Mouse (Mus musculus) midbrain, embryonic 10.5 days (tissue): ENCODE data around the gene Gxylt2. TPM values are rescaled to one million over a fixed set of nuclear protein-coding genes. Genes with fewer than 3 reads are reported as not detected.
A peak's percentile ranks its signal among the peaks of the same experiment; 100 is the strongest.

Experiments used
- DNase-seq: peaks from one replicate; pipeline ENCODE4 v3.0.0-alpha.2; 2017; ENCODE audit warnings: low spot score
- H3K27ac ChIP-seq: fragments of 300-500 bp; sonication (generic); replicated peaks from 2 replicates; pipeline ENCODE4 v1.5.1; 2016; ENCODE audit warnings: mild to moderate bottlenecking
- H3K27me3 ChIP-seq: fragments of 300-500 bp; sonication (generic); 2 replicates; pipeline ENCODE4 v1.6.1; 2016; ENCODE audit warnings: low read depth, mild to moderate bottlenecking; ENCODE audit not compliant: poor library complexity, severe bottlenecking
- H3K36me3 ChIP-seq: fragments of 300-500 bp; sonication (generic); 2 replicates; pipeline ENCODE4 v1.6.1; 2016; ENCODE audit warnings: mild to moderate bottlenecking, moderate library complexity
- H3K4me1 ChIP-seq: fragments of 300-500 bp; sonication (generic); 2 replicates; pipeline ENCODE4 v1.6.1; 2016
- H3K4me3 ChIP-seq: fragments of 300-500 bp; sonication (generic); 2 replicates; pipeline ENCODE4 v1.5.1; 2016; ENCODE audit warnings: mild to moderate bottlenecking, moderate library complexity
- H3K9me3 ChIP-seq: fragments of 300-500 bp; sonication (generic); replicated peaks from 2 replicates; pipeline ENCODE4 v1.6.1; 2016; ENCODE audit warnings: mild to moderate bottlenecking
- WGBS: fragments of 180-500 bp; shearing (Covaris S2); methylation state at CpG from one replicate; pipeline ENCODE4 v1.1.7; 2016; 5-methylcytosine and 5-hydroxymethylcytosine counted together
- polyA plus RNA-seq: library from polyadenylated mRNA; unstranded; fragments of >200 nt; fragmentation: Nextera tagmentation; extraction: Ambion mirVana; gene quantifications from 2 replicates; pipeline ENCODE4 v1.2.1, GENCODE M21; 2016

Gene Gxylt2
- polyA plus RNA-seq = 1.4 and 2.4 TPM in 2 replicates

DNA sequence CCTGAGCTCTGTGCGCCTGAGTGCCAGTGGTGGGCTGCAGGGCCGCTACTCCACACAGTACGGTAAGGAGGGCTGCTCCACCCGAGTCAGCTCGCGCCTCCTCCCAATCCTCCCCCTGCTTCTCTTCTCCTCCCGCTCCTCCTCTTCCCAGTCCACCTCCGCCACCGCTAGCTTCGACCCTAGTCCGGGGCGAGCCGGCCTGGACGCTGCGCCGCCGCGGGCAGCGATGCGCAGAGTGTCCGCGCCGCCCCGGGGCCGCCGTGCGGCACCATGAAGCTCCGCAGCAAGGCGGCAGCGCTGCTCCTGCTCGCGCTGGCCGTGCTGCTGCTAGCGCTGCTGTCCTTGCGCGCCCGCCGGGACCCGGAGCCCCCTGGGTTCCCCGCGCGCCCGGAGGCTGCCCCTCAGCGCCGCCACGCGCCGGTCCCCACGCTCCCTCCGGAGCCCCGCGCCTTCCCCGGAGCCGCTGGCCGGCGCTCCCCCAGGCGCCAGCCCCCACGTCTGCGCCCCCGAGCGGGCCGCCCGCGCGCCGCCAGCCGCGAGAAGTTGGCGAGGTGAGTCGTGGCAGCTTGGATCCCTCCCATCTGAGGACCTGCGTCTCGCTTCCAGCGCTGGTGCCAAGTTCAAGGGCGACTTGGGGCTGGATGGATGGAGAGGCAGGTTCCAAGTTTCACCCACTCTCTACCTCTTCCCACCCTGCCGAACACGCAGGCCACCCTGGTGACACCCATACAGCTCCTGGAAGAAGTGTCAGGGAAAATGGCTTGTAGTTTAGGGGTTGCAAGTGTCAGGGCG, at the start of gene Gxylt2:
TSS of gene Gxylt2 (plus strand) at position 161 of the 792 bp plus-strand sequence.
- DNase-seq = peak; percentile 78
- Histone ChIP-seq H3K27ac (peak within 1 kb of the TSS; percentile 83), H3K9me3 (no peaks in the 10 kb centered on the region), H3K27me3 (peaks cover 70% of the 10 kb centered on the region), H3K4me1 (peaks cover 31% of the 10 kb centered on the region), H3K4me3 (peak within 1 kb of the TSS; percentile 85), H3K36me3 (no peaks in the 10 kb centered on the region)
- under 1% methylated on average over 77 of the region's 77 CpGs for WGBS

DNA sequence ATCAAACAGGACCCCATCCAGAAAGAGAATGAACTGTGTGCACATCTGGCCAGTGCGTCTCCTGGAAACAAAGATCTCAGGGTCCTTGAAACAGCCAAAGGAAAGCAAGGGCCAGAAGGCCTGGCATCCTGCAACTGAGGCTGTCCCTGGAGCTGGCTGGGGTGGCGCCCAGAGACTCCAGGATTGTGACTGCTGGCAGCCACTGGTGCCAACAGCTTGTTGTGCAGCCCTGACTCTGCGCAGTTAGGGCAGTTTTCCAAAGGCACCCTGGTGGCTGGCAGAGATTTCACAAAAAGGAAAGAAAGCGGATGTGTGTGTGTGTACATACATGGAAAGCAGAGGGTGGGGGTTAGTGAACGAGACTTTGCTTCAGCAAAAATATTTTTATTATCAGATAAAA, 44.1 kb upstream of the Gxylt2 start:
- peaks cover 67% of the 10 kb centered on the region for H3K36me3 ChIP-seq
- no peak for DNase-seq

DNA sequence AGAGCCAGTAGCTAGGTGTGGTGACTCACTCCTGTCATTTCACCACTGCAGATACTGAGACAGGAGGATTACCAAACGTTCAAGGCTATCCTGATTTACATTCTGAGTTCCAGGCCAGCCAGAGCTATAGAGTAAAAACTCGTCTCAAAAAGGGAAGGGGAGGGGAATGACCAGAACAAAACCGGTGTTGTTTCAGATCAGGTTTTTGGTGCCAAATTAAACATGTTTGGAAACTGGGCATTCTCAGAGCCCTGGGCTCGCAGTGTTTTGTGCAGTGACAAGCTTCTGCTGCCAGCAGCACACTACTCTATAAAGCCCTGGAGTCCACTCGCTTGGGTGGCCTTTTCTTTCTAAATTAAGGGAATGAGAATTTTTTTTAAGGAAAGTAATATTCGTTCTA, 42.3 kb upstream of the Gxylt2 start:
- H3K36me3 ChIP-seq = peaks cover 76% of the 10 kb centered on the region
- WGBS = 78% methylated on average over 6 of the region's 6 CpGs
- H3K27ac ChIP-seq = no peak overlapping the region
- no peak for DNase-seq
- H3K4me1 ChIP-seq = peaks cover 4% of the 10 kb centered on the region
- no peaks in the 10 kb centered on the region for H3K27me3 ChIP-seq
- no peak overlapping the region for H3K4me3 ChIP-seq
- no peaks in the 10 kb centered on the region for H3K9me3 ChIP-seq

More for the DNA sequence above, 44.1 kb upstream of the Gxylt2 start:
- Histone ChIP-seq H3K9me3 (no peaks in the 10 kb centered on the region), H3K4me1 (peaks cover 4% of the 10 kb centered on the region), H3K27me3 (no peaks in the 10 kb centered on the region), H3K4me3 (no peak overlapping the region), H3K27ac (peak overlapping the region; percentile 7)
- WGBS = 81% methylated on average over 5 of the region's 5 CpGs

DNA sequence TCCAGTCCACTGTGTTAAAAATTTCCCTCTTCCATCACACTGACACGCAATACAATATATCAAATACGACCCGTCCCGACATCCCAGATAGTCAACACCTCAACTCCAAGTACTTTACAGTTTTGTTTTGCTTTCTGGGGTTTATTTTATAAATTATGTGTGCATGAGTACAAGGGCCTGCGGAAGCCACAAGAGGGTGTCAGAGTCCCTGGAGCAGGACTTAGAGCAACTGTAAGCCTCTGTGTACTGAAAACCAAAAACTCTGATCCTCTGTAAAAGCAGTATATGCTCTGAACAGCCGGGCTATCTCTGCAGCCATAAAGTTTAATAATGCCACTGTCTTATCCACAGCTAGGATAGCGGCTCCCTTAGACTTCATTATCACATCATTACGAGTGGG, 36.9 kb upstream of the Gxylt2 start:
- no peaks in the 10 kb centered on the region for H3K9me3 ChIP-seq
- DNase-seq = no peak
- H3K36me3 ChIP-seq = peaks cover 36% of the 10 kb centered on the region
- H3K4me1 ChIP-seq = peaks cover 21% of the 10 kb centered on the region
- H3K27me3 ChIP-seq = no peaks in the 10 kb centered on the region
- H3K27ac ChIP-seq = no peak overlapping the region
- 91% methylated on average over 8 of the region's 8 CpGs for WGBS
- no peak overlapping the region for H3K4me3 ChIP-seq

DNA sequence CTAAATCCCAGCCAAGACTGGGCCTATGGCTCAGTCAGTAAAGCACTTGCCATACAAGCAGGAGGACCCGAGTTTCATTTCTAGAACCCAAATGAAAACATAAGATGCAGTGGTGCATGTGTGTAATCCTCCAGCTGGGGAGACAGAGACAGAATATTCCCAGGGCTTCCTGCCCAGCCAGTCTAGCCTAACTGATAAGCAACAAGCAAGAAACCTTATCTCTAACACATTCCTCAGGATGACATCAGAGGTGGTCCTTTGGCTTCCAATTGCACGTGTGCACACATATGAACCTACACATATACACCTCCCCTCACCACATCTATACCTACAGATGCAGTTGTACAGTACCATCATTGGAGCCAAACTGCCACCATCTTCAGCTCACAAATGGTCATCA, 35.7 kb upstream of the Gxylt2 start:
- H3K9me3 ChIP-seq = no peaks in the 10 kb centered on the region
- H3K4me3 ChIP-seq = no peak overlapping the region
- 80% methylated on average over 2 of the region's 2 CpGs for WGBS
- no peak for DNase-seq
- H3K4me1 ChIP-seq = peaks cover 21% of the 10 kb centered on the region
- H3K36me3 ChIP-seq = peaks cover 24% of the 10 kb centered on the region
- H3K27ac ChIP-seq = no peak overlapping the region
- H3K27me3 ChIP-seq = no peaks in the 10 kb centered on the region

DNA sequence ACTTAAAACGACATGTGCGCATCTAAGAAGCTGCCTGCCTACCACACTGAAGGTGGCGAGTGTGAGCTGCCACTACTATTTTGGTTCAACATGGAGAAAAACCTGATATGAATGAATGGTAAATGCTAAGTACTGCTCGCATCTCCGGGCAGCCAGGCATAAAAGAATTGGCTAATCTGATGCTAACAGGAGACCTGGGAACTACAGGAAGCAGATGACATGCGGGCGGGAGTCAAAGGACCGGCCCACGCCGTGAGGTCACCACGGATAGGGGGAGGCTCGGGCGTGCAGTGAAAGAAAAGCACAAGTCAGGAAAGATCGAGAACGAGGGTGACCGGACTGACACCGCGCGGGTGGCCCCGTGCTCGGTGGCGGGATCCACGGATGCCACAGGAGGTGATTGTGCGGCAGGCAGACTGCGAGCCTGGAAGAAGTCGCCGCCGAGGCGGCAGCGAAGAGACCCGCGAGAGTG, 34.1 kb upstream of the Gxylt2 start:
- H3K4me3 ChIP-seq = peak overlapping the region; percentile 84
- no peaks in the 10 kb centered on the region for H3K9me3 ChIP-seq
- under 1% methylated on average over 32 of the region's 32 CpGs for WGBS
- peak overlapping the region; percentile 86 for H3K27ac ChIP-seq
- peak; percentile 50 for DNase-seq
- peaks cover 21% of the 10 kb centered on the region for H3K4me1 ChIP-seq
- 0 out of 2 replicates have a peak, but pooled peaks cover 9% of the 10 kb centered on the region for H3K36me3 ChIP-seq
- no peaks in the 10 kb centered on the region for H3K27me3 ChIP-seq

DNA sequence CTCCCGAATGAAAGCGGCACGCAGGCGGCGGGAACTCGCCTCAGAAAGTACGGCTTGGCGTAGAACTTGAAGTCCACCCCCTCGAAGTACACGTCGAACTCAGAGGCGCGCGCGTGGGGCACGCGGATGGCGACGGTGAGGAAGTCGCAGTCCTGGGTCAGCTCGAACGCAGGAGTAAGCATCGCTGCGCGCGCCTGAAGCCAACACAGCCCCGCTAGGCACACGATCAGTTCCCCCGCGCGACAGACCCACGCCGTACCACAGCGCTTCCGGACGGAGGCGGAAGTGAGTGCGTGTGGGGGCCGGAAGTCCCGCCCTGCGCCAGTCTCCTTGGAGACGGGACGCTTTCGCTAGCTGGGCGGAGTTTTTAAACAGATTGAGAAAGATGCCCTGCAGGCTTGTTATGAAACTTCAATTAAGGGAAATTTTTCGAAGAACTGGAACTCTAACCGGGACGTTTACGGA, 33.6 kb upstream of the Gxylt2 start, which contains the start of gene Shq1:
TSS of gene Shq1 (minus strand) at position 278 of the 465 bp plus-strand sequence.
- no peaks in the 10 kb centered on the region for H3K9me3 ChIP-seq
- peak within 1 kb of the TSS; percentile 86 for H3K27ac ChIP-seq
- H3K4me1 ChIP-seq = peaks cover 21% of the 10 kb centered on the region
- peak; percentile 83 for DNase-seq
- peak within 1 kb of the TSS; percentile 84 for H3K4me3 ChIP-seq
- H3K27me3 ChIP-seq = no peaks in the 10 kb centered on the region
- H3K36me3 ChIP-seq = 0 out of 2 replicates have a peak, but pooled peaks cover 7% of the 10 kb centered on the region
- under 1% methylated on average over 49 of the region's 49 CpGs for WGBS

DNA sequence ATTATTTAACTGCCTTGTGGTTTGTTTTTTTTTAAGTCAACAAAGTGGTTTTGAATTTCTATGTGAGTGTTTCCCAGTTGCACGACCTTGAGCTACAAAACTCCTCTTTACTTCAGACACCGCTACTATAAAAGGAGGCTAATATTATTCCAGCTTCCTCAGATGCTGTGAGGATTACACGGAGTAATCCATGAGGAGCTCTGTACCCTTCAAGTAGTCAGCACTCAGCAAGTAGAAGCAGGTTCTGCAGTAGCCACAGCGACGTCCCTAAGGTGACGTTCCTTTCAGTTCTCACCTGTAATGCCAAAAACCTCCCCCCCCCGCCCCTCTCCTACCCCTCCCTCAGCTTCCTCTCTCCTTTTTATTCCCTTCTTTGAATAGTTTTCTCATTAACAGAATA, 33.1 kb upstream of the Gxylt2 start:
- no peak overlapping the region for H3K27ac ChIP-seq
- 11% methylated on average over 7 of the region's 7 CpGs for WGBS
- no peaks in the 10 kb centered on the region for H3K9me3 ChIP-seq
- peaks cover 21% of the 10 kb centered on the region for H3K4me1 ChIP-seq
- no peak for DNase-seq
- peak overlapping the region; percentile 84 for H3K4me3 ChIP-seq
- 0 out of 2 replicates have a peak, but pooled peaks cover 5% of the 10 kb centered on the region for H3K36me3 ChIP-seq
- H3K27me3 ChIP-seq = no peaks in the 10 kb centered on the region

DNA sequence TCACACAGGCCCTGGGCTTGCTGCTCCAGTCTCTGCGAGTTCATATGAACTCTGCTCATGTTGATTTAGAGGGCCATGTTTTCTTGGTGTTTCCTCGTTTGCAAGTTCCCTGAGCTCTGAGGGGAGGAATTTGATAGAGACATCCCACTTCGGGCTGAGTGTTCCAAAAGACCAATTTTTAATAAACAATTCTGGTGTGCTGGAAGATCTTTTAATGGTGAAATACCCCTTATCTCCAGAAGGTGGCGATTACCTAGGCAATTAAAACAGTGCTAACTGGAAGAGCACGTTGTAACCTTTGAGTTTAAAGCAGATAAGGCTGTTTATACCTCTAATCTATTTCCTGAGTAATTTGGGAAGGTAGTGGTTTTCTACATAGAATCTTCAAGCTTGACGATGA, 29.6 kb upstream of the Gxylt2 start:
- DNase-seq = no peak
- H3K4me1 ChIP-seq = peaks cover 11% of the 10 kb centered on the region
- H3K36me3 ChIP-seq = no peaks in the 10 kb centered on the region
- 27% methylated on average over 6 of the region's 6 CpGs for WGBS
- H3K9me3 ChIP-seq = no peaks in the 10 kb centered on the region
- H3K4me3 ChIP-seq = no peak overlapping the region
- no peaks in the 10 kb centered on the region for H3K27me3 ChIP-seq
- H3K27ac ChIP-seq = no peak overlapping the region

DNA sequence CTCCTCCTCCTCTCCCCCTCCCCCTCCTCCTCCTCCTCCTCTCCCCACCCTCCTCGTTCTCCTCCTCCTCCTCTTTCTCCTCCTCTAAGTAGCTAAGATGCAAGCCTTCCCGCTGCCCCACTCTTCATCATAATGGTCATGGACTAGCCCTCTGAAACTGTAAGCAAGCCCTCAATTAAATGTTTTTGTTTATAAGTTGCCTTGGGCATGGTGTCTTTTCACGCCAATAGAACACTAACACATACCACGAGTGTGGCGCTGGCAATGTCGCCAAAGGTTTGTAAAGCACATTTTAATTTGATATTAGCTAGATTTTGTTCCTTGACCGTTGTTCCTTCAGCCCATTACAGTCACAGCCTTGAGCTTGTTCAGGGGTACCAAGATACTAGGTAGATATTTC, 28.1 kb upstream of the Gxylt2 start:
- no peaks in the 10 kb centered on the region for H3K36me3 ChIP-seq
- DNase-seq = no peak
- no peaks in the 10 kb centered on the region for H3K9me3 ChIP-seq
- H3K27me3 ChIP-seq = no peaks in the 10 kb centered on the region
- no peak overlapping the region for H3K27ac ChIP-seq
- peaks cover 2% of the 10 kb centered on the region for H3K4me1 ChIP-seq
- WGBS = 91% methylated on average over 6 of the region's 7 CpGs
- no peak overlapping the region for H3K4me3 ChIP-seq

DNA sequence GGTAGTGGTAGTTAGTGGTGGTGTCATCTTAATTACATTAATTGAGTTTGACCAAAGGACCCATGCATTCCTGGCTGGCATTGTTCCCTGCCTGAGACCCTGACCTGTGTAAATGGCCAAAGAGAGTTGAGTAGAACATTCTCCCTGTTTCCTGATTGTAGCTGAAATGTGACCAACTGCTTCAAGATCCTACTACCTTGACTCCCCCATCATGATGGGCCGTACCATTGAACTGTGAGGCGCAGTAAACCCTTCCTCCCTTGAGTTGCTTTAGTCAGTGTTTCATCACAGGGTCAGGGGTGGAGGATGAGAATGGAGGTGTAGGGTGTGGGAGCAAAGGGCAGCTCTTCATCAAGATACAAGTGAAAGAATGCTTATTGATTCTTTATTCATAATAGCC, 25.9 kb upstream of the Gxylt2 start:
- H3K9me3 ChIP-seq = no peaks in the 10 kb centered on the region
- H3K27me3 ChIP-seq = no peaks in the 10 kb centered on the region
- no peak overlapping the region for H3K4me3 ChIP-seq
- no peak overlapping the region for H3K27ac ChIP-seq
- 92% methylated on average over 2 of the region's 2 CpGs for WGBS
- no peak for DNase-seq
- H3K4me1 ChIP-seq = no peaks in the 10 kb centered on the region
- no peaks in the 10 kb centered on the region for H3K36me3 ChIP-seq

DNA sequence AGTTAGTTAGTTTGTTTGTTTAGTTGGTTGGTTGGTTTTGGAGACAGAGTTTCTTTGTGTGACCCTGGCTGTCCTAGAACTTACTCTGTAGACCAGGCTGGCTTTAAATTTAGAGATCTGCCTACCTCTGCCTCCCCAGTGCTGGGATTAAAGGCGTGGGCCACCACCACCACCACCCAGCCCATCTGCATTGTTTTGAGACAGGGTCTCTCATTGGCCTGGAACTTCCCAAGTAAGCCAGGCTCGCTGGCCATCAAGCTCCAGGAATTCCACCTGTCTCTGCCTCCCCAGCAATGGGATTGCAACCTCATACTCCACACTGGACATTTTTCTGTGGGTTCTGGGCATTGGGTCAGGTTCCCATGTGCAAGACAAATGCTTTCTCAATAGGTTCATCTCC, 18.2 kb upstream of the Gxylt2 start:
- Histone ChIP-seq H3K4me1 (no peaks in the 10 kb centered on the region), H3K9me3 (no peaks in the 10 kb centered on the region), H3K27ac (no peak overlapping the region), H3K36me3 (no peaks in the 10 kb centered on the region), H3K4me3 (no peak overlapping the region), H3K27me3 (no peaks in the 10 kb centered on the region)
- 71% methylated on average over 2 of the region's 2 CpGs for WGBS
- DNase-seq = no peak

DNA sequence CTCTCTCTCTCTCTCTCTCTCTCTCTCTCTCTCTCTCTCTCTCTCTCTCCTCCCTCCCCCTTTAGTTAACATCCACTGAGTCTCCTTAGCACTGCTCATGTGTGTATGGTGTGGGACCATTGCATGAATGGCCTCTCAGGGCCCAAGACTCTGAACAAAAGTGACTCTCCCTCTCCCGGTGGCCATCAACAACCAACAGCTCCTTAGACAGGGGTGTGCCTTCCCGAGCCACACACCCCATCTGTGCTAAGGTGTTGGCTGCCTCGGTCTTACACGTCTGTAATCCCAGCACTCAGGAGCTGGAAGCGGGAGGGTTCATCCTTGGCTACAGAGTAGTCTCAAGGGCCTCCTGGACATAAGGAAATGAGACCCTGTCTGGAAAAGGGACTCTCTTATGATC, 4.5 kb upstream of the Gxylt2 start:
- Histone ChIP-seq H3K27me3 (peaks cover 32% of the 10 kb centered on the region), H3K9me3 (no peaks in the 10 kb centered on the region), H3K36me3 (no peaks in the 10 kb centered on the region), H3K4me1 (peaks cover 10% of the 10 kb centered on the region), H3K27ac (no peak overlapping the region), H3K4me3 (no peak overlapping the region)
- no peak for DNase-seq
- 85% methylated on average over 5 of the region's 5 CpGs for WGBS
